Mouse (Mus musculus): ENCODE data around the gene Ehd4. TPM values are rescaled to one million over a fixed set of nuclear protein-coding genes. Genes with fewer than 3 reads are reported as not detected.

The Ehd4 gene
- total RNA-seq, 1 experiment from 2014 or later, result 34.2 TPM

- no peak for ATAC-seq (replicated peaks in 1 of 2; ENCODE audit: insufficient read depth in 1 of 2, low FRiP score in 2 of 2, low TSS enrichment in 1 of 2, low read depth in 1 of 2, poor library complexity in 2 of 2, severe bottlenecking in 2 of 2)
Observed at GRCm38 (mm10) chr2:120149634-120150033, 4.8 kb downstream of the Ehd4 start.

DNA sequence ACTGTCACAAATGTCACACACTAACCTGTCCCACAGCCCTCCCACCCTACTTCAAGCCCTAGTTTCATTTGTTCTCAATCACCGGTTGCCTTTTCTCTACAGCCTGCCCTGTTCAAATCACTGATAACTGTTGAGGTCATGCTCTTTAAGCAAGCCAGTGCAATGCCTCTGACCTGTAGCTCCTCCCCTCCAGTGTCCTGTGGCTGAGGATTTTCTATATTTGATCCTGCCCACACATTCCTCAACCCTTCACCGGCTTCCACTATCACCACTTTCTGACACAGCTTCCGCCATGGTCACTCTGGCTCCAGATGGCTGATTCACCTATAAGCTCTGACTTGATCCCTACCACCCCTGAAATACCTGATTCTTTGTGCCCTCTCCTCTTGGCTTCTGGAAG lies 6.4 kb downstream of the Ehd4 start:
- ATAC-seq (replicated peaks in 1 of 2; ENCODE audit: insufficient read depth in 1 of 2, low FRiP score in 2 of 2, low TSS enrichment in 1 of 2, low read depth in 1 of 2, poor library complexity in 2 of 2, severe bottlenecking in 2 of 2), result no peak

DNA sequence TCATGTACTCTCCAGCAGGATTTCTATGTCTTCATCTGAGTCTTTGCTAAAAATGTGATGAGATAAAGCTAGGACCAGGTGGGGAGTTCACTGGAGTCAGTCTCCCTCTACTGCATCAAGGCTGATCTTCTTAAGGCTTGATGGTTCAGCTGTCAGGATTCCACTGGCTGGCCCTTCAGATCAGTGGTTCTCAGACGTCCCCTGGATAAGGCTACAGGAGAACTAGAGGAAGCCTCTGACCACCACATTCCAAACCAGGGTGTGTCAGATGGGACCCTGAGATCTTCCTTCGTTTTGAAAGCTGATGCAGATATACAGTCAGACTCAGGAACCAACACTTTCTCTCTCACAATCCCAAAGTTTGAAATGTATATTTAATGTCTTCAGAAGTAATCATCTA lies 7.0 kb downstream of the Ehd4 start:
- no peak for ATAC-seq (replicated peaks in 1 of 2; ENCODE audit: insufficient read depth in 1 of 2, low FRiP score in 2 of 2, low TSS enrichment in 1 of 2, low read depth in 1 of 2, poor library complexity in 2 of 2, severe bottlenecking in 2 of 2)

GRCm38 (mm10) chr2:120146543-120146942 lies 7.9 kb downstream of the Ehd4 start:
- no peak for ATAC-seq (replicated peaks in 1 of 2; ENCODE audit: insufficient read depth in 1 of 2, low FRiP score in 2 of 2, low TSS enrichment in 1 of 2, low read depth in 1 of 2, poor library complexity in 2 of 2, severe bottlenecking in 2 of 2)

GRCm38 (mm10) chr2:120144390-120144789 lies 10.0 kb downstream of the Ehd4 start:
- no peak for ATAC-seq (replicated peaks in 1 of 2; ENCODE audit: insufficient read depth in 1 of 2, low FRiP score in 2 of 2, low TSS enrichment in 1 of 2, low read depth in 1 of 2, poor library complexity in 2 of 2, severe bottlenecking in 2 of 2)

DNA sequence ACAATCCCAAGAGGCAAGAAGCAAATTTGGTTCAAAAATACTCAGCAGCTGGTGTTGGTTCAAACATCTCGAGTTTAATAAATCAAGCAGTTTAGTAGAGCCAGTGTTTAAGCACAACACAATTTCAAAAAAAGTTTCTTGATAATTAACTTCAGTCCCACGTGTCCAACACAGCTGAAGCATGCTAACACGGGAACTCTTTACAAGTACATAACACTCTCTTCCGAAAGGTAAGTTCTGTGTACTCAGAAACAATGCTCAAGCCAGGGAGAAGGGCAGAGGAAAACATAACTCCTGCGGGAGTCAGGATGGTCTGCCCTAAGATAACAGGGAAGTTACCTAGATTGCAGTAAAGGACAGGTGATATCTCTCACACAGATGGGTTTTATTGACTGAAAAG lies 12.1 kb downstream of the Ehd4 start:
- no peak for ATAC-seq (replicated peaks in 1 of 2; ENCODE audit: insufficient read depth in 1 of 2, low FRiP score in 2 of 2, low TSS enrichment in 1 of 2, low read depth in 1 of 2, poor library complexity in 2 of 2, severe bottlenecking in 2 of 2)

GRCm38 (mm10) chr2:120141671-120142070 lies 12.7 kb downstream of the Ehd4 start:
- ATAC-seq (replicated peaks in 1 of 2; ENCODE audit: insufficient read depth in 1 of 2, low FRiP score in 2 of 2, low TSS enrichment in 1 of 2, low read depth in 1 of 2, poor library complexity in 2 of 2, severe bottlenecking in 2 of 2), result no peak

DNA sequence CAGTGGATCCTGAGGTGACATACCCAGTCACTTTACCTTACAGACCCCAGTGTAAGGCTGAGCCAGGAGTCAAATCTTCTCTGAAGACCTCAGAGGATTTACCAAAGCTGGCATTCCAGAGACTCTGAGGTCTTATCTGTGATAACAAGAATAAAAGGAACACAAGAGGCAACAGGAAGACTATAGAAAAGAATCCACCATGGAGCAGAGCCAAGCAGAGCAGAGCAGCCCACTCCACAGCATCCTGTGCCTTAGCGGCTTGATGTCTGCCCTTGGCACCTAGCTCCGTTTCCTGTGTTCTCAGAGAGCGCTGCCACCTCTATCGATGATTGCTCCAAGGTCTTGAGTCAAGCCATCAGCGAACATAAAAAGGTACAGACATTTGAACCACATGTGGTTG lies 14.1 kb downstream of the Ehd4 start:
- ATAC-seq (replicated peaks in 1 of 2; ENCODE audit: insufficient read depth in 1 of 2, low FRiP score in 2 of 2, low TSS enrichment in 1 of 2, low read depth in 1 of 2, poor library complexity in 2 of 2, severe bottlenecking in 2 of 2), result peak in 1 of 2 experiments; percentile 72; a peak in 3 of 4 replicates

DNA sequence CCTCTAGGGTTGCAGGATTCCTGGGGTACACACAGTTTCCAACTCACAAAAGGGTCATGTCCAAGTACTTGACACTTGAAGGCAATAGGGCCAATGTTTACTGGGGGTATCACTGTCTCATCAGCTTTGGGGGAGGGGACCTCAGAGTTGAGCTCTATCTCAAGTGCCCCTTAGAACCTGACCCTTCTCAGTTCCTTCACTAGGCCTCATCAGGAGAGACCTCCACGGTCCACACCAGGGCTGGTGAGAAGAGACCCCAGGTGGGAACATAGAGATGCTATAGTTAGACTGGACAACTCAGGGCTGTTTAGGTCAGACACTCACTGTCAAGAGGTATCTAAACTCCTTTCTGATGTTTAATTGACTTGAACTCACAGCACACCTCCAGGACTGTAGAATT lies 15.3 kb downstream of the Ehd4 start:
- ATAC-seq (replicated peaks in 1 of 2; ENCODE audit: insufficient read depth in 1 of 2, low FRiP score in 2 of 2, low TSS enrichment in 1 of 2, low read depth in 1 of 2, poor library complexity in 2 of 2, severe bottlenecking in 2 of 2), result no peak

- ATAC-seq (replicated peaks in 1 of 2; ENCODE audit: insufficient read depth in 1 of 2, low FRiP score in 2 of 2, low TSS enrichment in 1 of 2, low read depth in 1 of 2, poor library complexity in 2 of 2, severe bottlenecking in 2 of 2), result no peak
Observed at GRCm38 (mm10) chr2:120137281-120137680, 17.1 kb downstream of the Ehd4 start.

DNA sequence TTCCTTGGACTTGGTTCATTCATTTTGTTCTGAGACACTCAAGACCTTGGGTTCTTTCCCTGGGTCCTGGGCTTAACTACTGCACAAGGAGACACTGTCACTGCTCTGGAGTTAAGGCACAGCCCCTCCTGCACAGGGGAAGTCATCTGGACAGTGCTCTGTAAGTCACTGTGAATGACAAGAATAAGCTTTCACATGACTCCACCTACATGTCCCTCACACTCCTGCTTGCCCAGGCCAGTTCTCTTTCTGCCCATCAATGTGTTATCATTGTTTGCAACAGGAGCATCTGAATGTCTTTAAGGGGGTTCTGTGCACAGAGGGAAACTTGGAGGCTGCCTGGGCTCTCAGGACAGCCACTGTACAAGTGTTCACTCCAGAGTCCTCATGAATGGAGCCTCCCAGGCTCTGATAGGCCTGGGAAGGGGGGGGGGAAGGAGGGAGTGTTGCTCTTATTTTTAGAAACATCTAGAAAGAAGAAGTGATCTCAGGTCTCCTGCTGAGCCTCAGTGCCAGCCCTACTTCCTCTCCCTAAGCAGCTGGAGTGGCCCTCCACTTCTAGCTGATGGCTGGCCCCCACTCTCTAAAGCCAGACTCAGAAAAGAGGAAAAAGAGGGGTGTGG lies 19.8 kb downstream of the Ehd4 start:
- peak; percentile 82 to 86 for ATAC-seq (replicated peaks in 1 of 2; ENCODE audit: insufficient read depth in 1 of 2, low FRiP score in 2 of 2, low TSS enrichment in 1 of 2, low read depth in 1 of 2, poor library complexity in 2 of 2, severe bottlenecking in 2 of 2)

DNA sequence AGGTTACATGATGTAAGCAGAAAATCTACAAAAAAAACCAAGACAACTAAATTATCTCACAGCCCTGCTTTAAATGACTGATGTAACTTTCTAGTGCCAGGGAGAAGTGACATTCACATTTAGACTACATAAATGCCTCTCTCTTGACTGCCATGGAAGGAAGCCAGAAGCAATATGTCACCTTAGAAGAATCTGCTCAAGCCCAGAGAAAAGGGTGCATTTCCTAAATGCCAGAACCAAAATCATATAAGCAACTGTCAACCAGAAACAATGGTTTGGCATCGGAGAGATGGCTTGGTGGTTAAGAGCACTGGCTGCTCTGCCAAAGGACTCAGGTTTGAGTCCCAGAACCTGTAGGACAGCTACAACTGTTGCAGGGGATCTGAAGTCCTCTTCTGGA lies 22.5 kb downstream of the Ehd4 start:
- ATAC-seq (replicated peaks in 1 of 2; ENCODE audit: insufficient read depth in 1 of 2, low FRiP score in 2 of 2, low TSS enrichment in 1 of 2, low read depth in 1 of 2, poor library complexity in 2 of 2, severe bottlenecking in 2 of 2), result no peak

DNA sequence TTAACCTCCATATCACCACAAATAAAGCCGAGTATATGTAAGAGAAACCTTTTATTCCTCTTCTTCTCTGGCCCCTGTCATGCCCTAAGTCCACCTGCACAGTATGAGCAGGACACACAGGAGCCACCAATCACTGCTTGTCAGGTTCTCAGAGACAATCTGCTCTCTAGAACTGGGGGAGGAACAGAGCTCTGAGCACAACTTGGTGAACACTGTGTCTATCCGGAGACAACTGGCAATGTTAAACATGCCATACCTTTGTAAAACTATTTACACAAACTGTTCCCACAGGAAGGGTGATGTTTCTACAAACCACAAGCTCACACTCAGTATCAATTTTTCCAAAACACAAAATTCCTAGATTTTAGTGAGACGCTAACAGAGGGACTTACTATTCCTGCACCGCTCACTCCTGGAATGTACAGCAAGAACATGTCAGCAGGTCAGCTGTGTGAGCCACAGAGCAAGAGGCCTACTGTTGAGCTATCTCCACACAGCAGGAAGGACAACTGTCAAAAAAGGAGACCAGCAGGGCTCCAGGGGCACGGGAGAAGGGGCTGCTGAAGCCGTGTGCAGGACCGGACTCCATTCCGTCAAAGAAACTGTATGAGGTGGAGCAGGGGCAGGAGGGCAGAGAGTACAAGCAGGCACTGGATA lies 25.0 kb downstream of the Ehd4 start:
- no peak for ATAC-seq (replicated peaks in 1 of 2; ENCODE audit: insufficient read depth in 1 of 2, low FRiP score in 2 of 2, low TSS enrichment in 1 of 2, low read depth in 1 of 2, poor library complexity in 2 of 2, severe bottlenecking in 2 of 2)

GRCm38 (mm10) chr2:120128611-120129051 lies 25.8 kb downstream of the Ehd4 start:
- ATAC-seq (replicated peaks in 1 of 2; ENCODE audit: insufficient read depth in 1 of 2, low FRiP score in 2 of 2, low TSS enrichment in 1 of 2, low read depth in 1 of 2, poor library complexity in 2 of 2, severe bottlenecking in 2 of 2), result peak in 1 of 2 experiments; percentile 25; a peak in 1 of 4 replicates

DNA sequence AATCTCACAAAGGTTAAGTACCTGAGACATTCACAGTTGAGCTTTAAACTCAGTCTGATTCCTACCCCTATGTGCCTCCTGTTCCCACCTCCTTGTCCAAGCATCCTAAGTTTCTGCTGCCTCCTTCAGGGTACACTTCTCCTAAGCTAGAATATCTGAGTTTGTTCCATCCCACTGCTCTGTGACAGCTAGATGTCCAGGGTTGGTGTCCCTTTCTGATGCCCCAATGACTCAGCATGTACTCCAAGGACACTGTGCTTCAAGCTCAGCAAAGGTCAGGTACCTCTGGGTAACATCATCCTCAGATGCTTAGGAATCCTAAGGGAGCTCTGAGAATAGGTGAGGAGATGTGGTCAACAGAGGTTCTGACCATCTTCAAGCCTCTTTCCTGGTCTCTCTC lies 26.4 kb downstream of the Ehd4 start:
- ATAC-seq (replicated peaks in 1 of 2; ENCODE audit: insufficient read depth in 1 of 2, low FRiP score in 2 of 2, low TSS enrichment in 1 of 2, low read depth in 1 of 2, poor library complexity in 2 of 2, severe bottlenecking in 2 of 2), result no peak

DNA sequence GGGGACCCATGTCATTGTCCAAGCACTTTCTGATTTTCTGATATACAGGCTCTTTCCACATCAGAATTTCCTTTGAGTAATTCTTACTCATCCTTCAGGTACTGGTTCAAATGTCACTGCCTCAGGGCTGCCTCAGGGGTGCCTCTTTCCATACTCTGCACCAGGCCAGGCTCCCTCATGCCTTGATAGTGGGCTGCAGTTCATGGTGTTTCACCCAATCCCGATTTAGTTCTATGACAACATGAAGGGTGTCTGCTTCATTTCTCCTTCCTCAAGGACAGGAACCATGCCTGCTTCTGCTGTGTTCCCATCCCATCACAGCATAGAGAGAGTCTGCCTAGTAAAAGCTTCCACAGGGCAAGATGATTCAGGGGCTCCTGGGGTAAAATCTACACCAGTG lies 27.5 kb downstream of the Ehd4 start:
- no peak for ATAC-seq (replicated peaks in 1 of 2; ENCODE audit: insufficient read depth in 1 of 2, low FRiP score in 2 of 2, low TSS enrichment in 1 of 2, low read depth in 1 of 2, poor library complexity in 2 of 2, severe bottlenecking in 2 of 2)

- ATAC-seq (replicated peaks in 1 of 2; ENCODE audit: insufficient read depth in 1 of 2, low FRiP score in 2 of 2, low TSS enrichment in 1 of 2, low read depth in 1 of 2, poor library complexity in 2 of 2, severe bottlenecking in 2 of 2), result no peak
Observed at GRCm38 (mm10) chr2:120126408-120126807, 28.0 kb downstream of the Ehd4 start.

- no peak for ATAC-seq (replicated peaks in 1 of 2; ENCODE audit: insufficient read depth in 1 of 2, low FRiP score in 2 of 2, low TSS enrichment in 1 of 2, low read depth in 1 of 2, poor library complexity in 2 of 2, severe bottlenecking in 2 of 2)
Observed at GRCm38 (mm10) chr2:120125461-120125860, 28.9 kb downstream of the Ehd4 start.

- no peak for ATAC-seq (replicated peaks in 1 of 2; ENCODE audit: insufficient read depth in 1 of 2, low FRiP score in 2 of 2, low TSS enrichment in 1 of 2, low read depth in 1 of 2, poor library complexity in 2 of 2, severe bottlenecking in 2 of 2)
Observed at GRCm38 (mm10) chr2:120124946-120125345, 29.5 kb downstream of the Ehd4 start.
